Mouse (Mus musculus): Measurements from ENCODE around the gene Asb15.

Gene Asb15

DNA sequence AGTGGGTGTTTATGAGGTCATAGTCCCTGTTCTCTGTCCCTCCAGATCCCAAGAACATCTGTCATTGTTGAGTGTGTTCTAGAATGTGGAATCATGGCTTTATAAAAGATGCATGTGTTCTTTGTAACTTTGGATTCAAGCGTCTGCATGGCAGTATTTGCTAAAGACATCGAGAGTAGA lies at the start of gene Asb15:
Gene Asb15, plus strand, starts transcription at position 81 of the 180 bp plus-strand sequence.
- WGBS: 20% methylated on average over 2 of the region's 2 CpGs

DNA sequence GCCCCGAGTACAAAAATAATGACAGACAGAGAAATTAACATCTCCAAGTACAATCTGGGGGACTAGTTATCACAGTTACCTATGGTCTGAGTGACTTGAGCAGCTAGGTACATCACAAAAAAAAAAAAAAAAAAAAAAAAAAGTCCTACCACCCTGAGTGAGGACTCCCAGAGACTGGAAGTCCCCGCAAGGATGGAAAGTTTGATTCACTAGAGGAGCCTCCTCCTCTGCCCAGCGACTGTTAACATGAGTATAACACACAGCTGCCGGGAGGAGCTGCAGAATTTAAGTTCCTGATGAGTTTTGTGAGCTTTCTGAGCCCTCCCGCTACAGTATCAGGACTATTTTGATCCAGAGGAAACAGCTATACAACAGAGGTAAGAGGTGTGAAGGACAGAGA lies 41.4 kb upstream of the Asb15 start:
- 85% methylated on average over 5 of the region's 5 CpGs for WGBS

DNA sequence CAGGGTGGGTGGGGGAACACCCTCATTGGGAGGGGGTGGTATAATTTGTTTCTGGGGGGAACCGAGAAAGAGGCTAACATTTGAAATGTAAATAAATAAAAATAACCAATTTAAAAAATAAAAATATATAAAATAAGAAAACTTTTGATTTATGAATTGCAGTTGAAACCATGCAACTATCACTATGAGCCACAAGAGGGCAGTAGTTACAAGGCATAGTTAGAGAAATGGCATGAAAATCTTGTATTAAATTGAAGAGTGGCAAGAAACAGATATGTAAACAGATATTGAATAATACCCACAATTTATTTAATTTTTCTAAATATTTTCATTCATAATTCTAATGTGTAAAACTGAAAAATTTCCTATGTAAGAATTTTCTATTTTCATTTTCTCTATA lies 37.6 kb upstream of the Asb15 start:
- WGBS: 12% methylated on average over 1 of the region's 1 CpGs

DNA sequence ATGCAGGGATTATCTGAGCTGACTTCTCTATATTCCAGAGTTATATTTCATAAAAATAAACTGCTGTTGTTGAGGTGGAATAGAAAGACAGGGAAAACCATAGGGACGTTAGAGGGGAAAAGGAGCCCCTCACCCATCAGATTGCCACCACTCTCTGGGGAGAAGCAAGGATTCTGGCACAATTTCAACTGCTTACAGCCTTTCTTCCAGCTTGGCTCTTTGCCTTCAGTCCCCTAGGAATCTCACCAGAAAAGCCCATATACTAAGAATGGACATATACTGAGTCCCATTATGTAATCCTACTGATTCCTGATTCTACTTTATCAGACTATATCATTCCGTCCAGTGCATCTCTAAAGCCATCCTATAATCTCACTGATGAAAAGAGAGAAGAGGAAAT lies 23.8 kb upstream of the Asb15 start:
- 52% methylated on average over 2 of the region's 2 CpGs for WGBS

DNA sequence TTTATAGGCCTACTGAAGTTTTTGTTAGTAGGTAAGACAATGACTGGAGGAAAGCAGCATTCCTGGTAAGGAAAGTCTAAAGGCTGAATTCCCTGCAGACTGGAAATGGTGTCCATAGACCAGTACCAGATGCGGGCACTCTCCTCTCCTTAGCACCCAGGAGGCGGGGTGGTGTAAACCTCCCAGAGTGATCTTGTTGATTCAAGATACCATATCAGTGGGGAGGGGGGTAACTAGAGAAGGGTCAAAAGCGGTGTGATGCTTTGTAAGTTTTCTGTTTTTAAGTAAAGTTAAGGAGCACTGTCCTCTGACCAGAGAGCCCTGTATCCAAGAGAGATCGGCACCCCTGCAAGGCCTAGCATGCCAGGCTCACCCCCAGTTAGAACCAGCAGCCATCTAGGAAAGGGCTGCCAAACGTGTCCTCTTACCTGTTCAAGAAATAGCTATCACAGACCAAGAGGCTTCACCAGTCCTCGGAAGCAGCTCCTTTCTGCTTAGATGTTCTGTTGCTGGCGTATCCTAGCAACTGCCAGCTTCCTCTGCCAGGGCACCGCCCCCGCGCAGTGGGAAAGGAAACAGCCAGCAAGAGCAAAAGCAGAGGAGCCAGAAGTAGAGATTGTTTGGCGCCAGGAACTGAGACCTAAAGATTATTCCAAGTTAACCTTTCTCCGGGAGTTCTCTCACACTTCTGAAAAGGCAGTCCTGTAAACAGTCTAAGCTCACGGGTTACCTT lies 13.2 kb upstream of the Asb15 start, which contains the start of gene Iqub:
Gene Iqub, minus strand, starts transcription at position 516 of the 733 bp plus-strand sequence.
- 14% methylated on average over 13 of the region's 13 CpGs for WGBS

DNA sequence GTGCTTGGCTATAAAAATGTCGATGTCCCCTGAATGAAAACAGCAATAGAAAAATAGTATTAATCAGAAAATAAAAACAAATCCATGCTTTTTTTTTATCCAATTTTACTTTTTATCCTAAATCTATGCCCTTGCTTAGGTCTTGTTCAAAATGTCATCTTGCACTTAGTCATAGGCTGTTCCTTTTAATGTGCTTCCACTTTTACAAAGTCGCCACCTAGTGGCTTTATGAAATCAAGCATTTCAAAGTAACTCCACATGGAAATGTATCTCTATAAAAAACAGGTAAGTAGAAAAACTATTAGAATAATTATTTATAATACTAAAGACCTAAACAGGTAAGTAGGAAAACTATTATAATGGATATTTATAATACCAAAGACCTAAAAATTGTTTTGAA lies 11.7 kb upstream of the Asb15 start:
- WGBS: 39% methylated on average over 2 of the region's 2 CpGs

DNA sequence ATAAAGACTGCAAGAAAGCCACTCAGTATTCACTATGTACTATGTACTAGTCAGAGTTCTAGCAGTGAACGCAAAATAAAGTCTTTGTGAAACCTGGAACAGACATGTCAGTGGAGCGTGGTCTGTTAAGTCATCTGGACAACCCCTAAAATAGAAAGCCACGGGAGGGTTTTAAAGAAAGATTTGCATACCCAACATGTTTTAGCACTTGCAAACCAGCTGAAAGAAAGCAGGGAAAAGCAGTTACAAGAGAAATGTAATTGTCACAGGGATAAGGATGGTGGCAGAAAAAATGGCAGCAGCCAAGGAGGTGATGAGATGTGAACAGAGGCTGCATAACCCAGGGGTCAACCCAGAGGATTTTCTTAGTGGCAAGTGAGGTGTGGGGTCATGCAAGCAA lies 2.2 kb upstream of the Asb15 start:
- WGBS: 40% methylated on average over 3 of the region's 3 CpGs

DNA sequence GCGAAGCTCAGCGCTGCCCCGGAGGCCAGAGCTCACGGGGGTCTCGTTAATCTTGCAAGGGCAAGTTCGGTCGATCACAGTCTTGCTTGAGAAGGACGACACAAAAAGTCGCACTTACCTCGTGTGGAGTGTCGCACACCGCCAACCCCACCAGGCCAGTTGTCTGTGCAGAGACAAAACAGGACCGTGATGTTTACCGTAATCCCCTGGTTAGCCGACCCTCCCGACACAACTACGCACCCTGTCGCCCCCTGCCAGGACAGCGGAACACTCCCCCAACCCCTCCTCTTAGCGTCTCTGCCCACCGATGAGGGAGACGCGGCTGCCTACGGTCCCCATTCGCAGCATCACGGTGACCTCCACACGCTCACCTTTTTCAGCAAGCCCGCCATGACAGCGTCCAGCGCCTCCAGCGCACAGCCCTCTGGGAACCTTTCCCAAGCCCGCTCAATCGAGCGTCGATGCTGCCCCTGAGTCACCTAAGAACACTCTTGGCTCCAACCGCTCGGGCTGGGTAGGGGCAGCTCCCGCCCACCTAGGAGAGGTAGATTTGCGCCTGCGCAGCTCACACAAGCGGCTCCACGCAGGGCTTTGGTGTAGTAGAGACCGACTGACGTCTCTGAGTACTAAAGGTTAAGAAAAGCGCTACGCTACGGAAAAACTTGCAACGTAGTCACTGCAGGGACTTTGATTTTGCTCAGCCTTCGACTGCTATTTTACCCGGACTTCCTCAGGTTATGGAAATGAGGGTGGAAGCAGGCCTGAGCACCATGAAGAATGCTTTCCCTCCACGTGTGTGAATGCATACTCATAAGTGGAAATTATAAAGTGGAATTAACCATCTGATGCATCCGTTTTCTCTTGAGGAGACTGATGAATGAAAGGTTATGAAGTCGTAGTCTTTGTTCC lies 535 bp upstream of the Asb15 start, which contains the start of gene Ndufa5:
Gene Ndufa5, minus strand, starts transcription at position 859 of the 909 bp plus-strand sequence.
- WGBS: under 1% methylated on average over 53 of the region's 53 CpGs

DNA sequence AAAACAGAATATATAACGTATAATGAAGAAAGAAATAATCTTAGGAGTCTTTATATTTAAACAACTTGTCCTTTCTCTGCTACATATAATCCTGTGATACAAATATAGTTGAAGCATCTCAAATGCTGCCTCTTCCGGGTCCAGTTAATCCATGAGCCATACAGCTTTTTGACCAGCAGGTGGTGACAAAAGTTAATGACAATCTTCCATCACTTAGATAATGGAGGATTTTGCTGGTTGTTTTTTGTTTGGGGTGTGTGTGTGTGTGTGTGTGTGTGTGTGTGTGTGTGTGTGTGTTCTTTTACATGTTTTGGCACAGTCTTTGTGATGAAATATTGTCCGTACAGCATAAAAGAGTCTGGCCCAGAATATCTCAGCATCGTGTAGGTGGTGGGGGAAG lies 2.2 kb downstream of the Asb15 start:
- 12% methylated on average over 4 of the region's 4 CpGs for WGBS

DNA sequence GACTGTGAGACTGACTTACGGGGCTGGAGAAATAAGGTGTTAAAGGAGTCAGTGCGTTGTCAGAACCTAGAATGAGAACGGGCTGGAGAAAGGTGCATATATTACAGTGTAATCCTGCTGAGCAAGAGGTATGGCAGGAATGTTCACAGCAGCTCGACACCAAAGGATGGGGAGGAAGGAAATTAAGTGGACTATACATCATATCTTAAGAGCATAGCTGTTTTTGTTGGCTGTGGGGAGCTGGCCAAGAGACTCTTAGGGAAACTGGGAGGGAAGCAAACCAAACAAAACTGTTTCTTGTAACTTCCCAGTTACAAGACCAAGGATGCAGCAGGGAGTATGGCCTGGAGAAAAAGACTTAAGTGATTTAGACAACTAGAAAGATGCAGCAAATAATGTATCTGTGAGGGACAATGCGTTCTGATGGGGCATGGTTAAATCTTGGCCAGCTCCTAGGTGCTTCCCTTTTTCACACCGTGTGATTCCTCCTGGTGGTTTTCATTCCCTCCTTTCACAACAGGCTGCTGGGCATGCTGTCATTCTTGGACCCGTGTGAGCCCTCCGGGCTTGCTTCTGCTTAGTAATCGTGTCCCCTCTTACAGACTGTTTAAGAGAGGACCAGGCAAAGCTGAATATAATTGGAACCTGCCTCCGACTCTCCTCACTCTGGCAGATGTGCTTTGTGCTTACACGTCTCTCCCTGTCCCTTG lies 2.9 kb downstream of the Asb15 start:
- WGBS: 29% methylated on average over 11 of the region's 11 CpGs

DNA sequence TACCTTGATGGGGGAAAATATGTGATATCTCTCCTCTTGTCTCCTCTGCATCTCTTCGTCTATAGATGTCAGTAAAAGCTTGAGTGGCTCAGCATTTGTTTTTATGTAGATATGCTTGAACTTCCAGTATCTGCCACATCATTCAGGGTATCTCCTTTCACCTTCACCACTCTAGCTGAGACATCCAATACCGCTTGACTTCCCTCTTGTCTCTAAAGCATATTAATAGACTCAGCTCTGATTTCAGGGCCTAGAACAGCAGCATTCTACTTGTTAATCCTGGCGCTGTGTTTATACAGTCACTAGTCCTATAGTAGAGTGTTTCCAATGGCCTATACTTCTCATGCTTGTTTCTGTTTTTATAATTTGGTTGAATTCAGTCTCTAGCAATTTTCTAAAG lies 4.9 kb downstream of the Asb15 start:
- WGBS: 90% methylated on average over 3 of the region's 3 CpGs

DNA sequence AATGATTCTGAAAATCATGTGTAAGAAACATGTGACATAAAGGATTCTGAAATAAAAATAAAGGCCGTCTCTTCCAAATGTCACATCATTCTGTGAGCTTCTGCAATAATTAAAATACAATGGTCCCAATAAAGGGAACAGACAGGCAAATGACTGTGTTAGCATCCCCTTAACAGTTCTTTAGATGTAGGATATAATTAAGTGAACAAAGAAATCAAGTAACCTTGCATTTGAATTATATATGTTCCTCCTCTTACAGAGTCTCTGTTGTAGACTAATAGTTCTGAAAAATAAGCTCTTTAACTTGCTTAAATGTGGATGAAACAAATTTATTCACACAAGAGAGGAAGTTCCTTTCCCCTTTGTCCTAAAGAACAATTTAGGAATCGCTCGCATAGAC lies 10.5 kb downstream of the Asb15 start:
- 88% methylated on average over 3 of the region's 3 CpGs for WGBS

DNA sequence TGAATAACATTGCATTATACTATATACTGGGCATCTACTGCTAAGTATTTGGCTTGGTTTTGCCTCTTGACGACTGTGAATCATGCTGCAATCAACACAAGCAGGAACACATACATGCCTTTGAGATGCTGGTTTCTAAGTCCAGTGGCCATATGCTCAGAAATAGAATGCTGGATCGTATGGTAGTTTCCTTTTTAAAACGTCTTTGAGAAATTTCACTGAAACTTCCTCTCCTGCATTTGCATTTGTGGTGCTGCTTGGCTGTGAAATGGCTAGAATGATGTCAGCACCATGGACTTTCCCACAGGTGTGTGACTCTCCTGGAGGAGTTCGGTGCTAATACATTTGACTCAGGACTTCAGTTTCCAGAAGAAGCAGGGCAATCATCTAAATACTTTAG lies 12.2 kb downstream of the Asb15 start:
- 44% methylated on average over 4 of the region's 4 CpGs for WGBS

DNA sequence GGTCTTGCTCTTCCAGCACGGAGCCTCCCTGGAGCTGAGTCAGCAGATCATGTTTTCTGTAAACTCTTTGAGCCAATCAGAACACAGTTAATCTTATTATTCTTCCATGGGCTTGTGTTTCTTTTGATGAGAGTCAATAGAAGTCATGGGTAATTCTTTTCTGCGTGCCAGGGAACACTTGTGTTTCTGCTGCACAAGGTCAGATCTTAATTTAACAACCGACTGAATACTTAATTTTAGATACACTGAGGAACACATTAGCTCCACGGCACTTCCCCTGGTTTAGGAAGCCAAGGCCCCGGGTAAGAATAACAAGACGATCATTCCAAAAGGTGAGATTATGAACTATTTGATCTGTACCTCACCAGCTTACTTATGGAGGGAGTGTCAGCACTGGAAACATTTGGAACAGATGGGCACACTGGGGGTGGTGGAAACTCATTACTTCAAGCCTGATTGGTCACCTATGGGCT lies 15.2 kb downstream of the Asb15 start:
- WGBS: 70% methylated on average over 6 of the region's 6 CpGs

DNA sequence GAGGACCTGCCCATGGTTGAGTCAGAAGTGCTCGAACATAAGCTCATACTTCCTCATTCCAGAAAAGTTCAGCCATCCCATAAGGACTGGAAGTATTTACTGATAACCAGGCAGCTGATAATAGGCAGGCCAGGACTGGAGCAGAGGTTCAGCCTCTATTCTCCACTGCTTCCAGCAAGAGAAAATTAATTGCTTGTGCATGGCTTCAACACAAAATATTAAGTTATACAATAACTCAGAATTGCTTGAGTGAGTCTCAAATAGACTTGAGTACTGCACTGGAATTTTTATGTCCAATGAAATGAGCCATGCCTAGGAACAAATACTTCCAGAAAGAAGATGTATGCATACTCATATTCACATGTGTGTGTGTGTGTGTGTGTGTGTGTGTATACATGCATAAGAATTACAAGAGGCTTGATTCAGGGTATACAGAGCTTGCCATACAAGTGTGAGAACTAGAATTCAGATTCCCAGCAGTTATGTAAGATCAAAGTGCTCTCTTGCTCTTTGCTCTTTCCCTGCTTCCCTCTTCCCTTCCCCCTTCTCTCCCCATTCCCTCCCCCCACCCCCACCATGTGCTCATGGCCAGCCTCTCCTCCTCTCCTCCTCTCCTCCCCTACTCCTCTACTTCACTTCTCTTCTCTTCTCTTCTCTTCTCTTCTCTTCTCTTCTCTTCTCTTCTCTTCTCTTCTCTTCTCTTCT lies 18.9 kb downstream of the Asb15 start:
- WGBS: 92% methylated on average over 1 of the region's 1 CpGs

DNA sequence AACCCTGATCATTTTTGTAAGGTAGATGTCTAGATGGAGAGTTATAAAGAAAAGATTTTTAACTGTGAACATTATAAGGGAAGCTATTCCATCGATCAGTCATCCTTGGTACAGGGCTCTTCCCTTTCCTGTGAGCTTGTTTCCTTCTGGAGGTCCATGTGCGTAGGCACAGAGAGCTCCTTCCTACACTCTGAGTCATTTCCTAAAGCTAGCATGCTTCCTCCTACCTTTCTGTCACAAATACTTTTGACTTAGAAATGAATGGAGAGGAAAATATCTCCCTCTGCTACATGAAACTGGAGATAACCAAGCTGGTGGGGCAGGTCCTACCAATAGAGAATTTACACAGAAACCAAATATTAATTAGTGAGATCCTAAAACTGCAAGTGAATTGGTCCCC lies 21.9 kb downstream of the Asb15 start:
- 54% methylated on average over 2 of the region's 2 CpGs for WGBS

DNA sequence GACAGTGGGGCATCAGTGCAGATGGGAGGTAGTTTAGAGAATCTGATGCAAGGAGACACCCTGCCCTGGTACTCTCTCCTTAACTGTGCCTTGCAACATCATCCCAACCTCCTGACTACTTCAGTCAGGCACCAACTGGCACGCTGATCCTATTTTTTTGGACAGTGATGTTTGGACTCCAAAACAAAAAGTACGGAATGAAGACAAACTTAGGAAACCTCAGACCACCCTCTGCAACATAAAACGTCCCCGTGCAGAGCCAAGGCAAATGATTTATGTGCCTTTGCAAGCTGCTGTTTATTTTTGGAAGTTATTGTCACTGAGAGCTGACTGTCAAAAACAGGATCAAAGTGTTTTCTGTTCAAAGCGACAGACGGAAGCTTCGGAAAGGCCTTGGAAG lies 24.1 kb downstream of the Asb15 start:
- WGBS: 45% methylated on average over 7 of the region's 7 CpGs

DNA sequence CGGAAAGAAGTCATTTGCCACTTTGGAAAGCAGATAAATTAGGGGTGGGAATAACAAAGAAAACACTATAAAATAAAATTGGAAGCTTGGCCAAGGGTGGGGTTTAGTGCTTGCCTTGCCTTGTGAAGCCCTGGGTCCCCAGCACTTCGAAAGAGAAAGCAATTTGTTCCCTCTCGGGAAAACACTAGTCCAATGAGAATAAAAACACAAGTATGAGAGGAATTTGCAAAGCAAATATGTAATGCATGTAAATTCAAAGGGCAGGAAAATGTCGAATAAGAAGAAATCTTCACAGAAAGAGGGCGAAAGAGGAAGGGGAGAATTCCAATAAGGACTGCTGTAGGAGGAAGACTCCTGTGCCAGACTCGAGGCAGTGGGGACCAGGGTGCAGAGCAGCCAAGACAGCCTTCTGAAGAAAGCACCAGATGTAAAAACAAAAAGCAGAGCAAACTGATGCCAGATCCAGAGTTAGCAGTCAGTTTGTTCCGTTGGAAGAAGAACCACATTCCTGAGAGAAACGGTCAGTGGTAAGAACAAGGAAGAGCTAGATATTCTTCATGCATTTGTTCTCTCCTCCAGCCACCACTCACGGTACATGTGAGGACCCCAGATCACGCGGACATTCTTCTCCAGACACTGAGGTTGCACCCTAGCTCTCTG lies 26.6 kb downstream of the Asb15 start:
- WGBS: 49% methylated on average over 11 of the region's 11 CpGs

DNA sequence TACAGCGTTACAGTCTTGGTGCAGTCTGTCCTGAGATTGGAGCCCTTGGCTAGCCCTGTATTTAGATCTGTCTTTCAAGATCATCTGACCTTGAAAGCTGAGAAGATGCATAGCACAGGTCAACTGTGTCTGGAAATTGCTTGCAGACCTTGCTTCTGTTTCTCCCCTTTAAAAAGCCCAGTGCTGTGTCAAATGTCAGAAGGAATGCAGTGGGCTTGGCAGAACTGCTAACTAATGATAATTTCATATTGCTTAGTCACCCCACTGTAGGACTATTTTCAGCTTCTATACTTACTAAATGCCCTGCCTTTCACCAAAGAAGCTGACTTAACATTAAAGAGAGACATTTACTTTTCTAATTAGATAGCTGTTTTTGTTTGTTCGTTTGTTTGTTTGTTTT lies 27.5 kb downstream of the Asb15 start:
- WGBS: 83% methylated on average over 2 of the region's 2 CpGs

DNA sequence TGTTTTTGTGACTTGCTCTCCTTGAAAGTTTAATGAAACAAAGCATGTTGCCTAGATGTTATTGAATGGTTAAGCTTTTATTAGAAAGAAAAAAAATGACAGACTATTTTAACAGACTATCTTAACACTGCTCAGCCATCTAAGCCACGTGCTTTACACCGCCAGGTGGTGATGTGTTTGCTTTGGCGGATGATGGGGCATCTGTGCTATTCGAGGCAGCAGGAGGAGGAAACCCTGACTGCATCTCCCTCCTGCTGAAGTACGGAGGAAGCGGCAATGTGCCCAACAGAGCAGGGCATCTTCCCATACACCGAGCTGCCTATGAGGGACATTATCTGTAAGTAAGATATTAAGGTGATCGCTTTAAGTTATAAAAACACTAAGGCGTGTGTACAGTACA lies 36.1 kb downstream of the Asb15 start:
- WGBS: 59% methylated on average over 9 of the region's 9 CpGs

DNA sequence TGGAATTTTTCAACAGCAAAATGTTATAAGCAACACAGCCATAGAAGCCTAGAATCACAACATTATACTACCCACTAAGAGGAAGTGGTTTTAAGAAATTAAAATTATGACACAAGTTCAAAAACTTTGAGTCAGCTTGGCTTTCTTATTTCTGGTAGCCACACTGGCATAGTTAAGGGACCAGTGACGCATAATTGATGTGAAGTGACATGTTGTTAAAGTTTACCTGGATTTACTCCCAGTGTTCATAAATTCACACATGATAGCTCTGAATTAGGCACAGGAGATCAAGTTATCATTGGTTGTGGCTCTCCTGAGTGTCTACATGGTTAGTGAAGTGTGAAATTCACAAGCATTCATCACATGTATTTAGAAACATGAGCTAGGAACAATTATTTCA lies 36.9 kb downstream of the Asb15 start:
- 94% methylated on average over 1 of the region's 1 CpGs for WGBS
